Mouse (Mus musculus) lung, postnatal 14 days (tissue): ENCODE measurements around the gene Cyp2j8.
"Not testable (repeated sequence)": the region's sequence is repeated elsewhere in the genome, so short reads cannot be mapped to it uniquely, and the experiment has no call there.

Experiments
- DNase-seq: peaks from one replicate; pipeline ENCODE4 v3.0.0; 2021

Gene Cyp2j8

GRCm38 (mm10) chr4:96507286-96507685 lies at the start of gene Cyp2j8:
TSS of gene Cyp2j8 (minus strand) at chr4:96507386.
- DNase-seq = no peak

- DNase-seq = peak; percentile 29
Observed at GRCm38 (mm10) chr4:96553133-96553819, 46.1 kb upstream of the Cyp2j8 start, which contains the start of gene Cyp2j6. TSS of gene Cyp2j6 (minus strand) at chr4:96553661.

- no peak for DNase-seq
Observed at GRCm38 (mm10) chr4:96551619-96552018, 44.4 kb upstream of the Cyp2j8 start.

- DNase-seq = no peak
Observed at GRCm38 (mm10) chr4:96545976-96546375, 38.8 kb upstream of the Cyp2j8 start.

- DNase-seq = no peak
Observed at GRCm38 (mm10) chr4:96525772-96526171, 18.6 kb upstream of the Cyp2j8 start.

GRCm38 (mm10) chr4:96522256-96522655 lies 15.1 kb upstream of the Cyp2j8 start:
- no peak for DNase-seq

GRCm38 (mm10) chr4:96510083-96510482 lies 2.9 kb upstream of the Cyp2j8 start:
- no peak for DNase-seq

- DNase-seq = not testable (repeated sequence)
Observed at GRCm38 (mm10) chr4:96463311-96464060, 43.7 kb downstream of the Cyp2j8 start.
